Mouse (Mus musculus) ES-E14 (cell line): ENCODE results near the gene Wnt1. TPM values are rescaled to one million over a fixed set of nuclear protein-coding genes. Genes with fewer than 3 reads are reported as not detected.

Experiments used
- DNase-seq: peaks from one replicate; pipeline ENCODE4 v3.0.0-alpha.2; 2013; ENCODE audit warnings: low read depth, low spot score
- H3K27ac ChIP-seq: 2 replicates; pipeline ENCODE4 v1.5.1; 2012; ENCODE audit warnings: low read depth, mild to moderate bottlenecking, low read length, moderate library complexity, mixed read lengths; ENCODE audit not compliant: poor library complexity, insufficient read depth, severe bottlenecking
- H3K36me3 ChIP-seq: 2 replicates; pipeline ENCODE4 v1.6.1; 2012; ENCODE audit warnings: mild to moderate bottlenecking, low read length, moderate library complexity, mixed read lengths; ENCODE audit not compliant: control insufficient read depth, poor library complexity, insufficient read depth, severe bottlenecking
- H3K4me1 ChIP-seq, 2 experiments: fragments of 150-350 bp in 1 of 2; sonication (generic) in 1 of 2; 2 replicates each; pipeline ENCODE4 v1.6.1; 2012; ENCODE audit warnings: low read length in 2 of 2, mild to moderate bottlenecking in 1 of 2, mixed read lengths in 1 of 2; ENCODE audit not compliant: control insufficient read depth in 2 of 2, insufficient read depth in 2 of 2, poor library complexity in 1 of 2
- H3K4me3 ChIP-seq, 2 experiments: fragments of 150-350 bp in 1 of 2; sonication (generic) in 1 of 2; 2 replicates each; pipeline ENCODE4 v1.5.1; 2012; ENCODE audit warnings: low read length in 2 of 2, low read depth in 1 of 2, mild to moderate bottlenecking in 1 of 2, mixed read lengths in 1 of 2; ENCODE audit not compliant: insufficient read depth in 1 of 2, poor library complexity in 1 of 2, severe bottlenecking in 1 of 2
- H3K9ac ChIP-seq: 2 replicates; pipeline ENCODE4 v1.6.1; 2012; ENCODE audit warnings: low read depth, mild to moderate bottlenecking, low read length, mixed read lengths; ENCODE audit not compliant: poor library complexity, insufficient read depth, severe bottlenecking
- H3K9me3 ChIP-seq: fragments of 150-350 bp; sonication (generic); 2 replicates; pipeline ENCODE4 v1.6.1; 2012; ENCODE audit warnings: low read depth, mild to moderate bottlenecking, low read length; ENCODE audit not compliant: control insufficient read depth, insufficient read depth
- CHD2 ChIP-seq: IDR thresholded peaks from 2 replicates; pipeline ENCODE4 v1.6.1; 2014; ENCODE audit warnings: mild to moderate bottlenecking, low read depth, low read length, inconsistent platforms
- HCFC1 ChIP-seq: IDR thresholded peaks from 2 replicates; pipeline ENCODE4 v1.6.1; 2012; ENCODE audit warnings: low read length, inconsistent platforms, borderline replicate concordance; ENCODE audit not compliant: insufficient read depth
- MAFK ChIP-seq: IDR thresholded peaks from 2 replicates; pipeline ENCODE4 v1.6.1; 2014; ENCODE audit warnings: mild to moderate bottlenecking, low read depth, low read length, inconsistent platforms; ENCODE audit not compliant: insufficient read depth
- ZC3H11A ChIP-seq: IDR thresholded peaks from 2 replicates; pipeline ENCODE4 v1.6.1; 2012; ENCODE audit warnings: low read depth, mild to moderate bottlenecking, inconsistent platforms, low read length, borderline replicate concordance
- ZNF384 ChIP-seq: IDR thresholded peaks from 2 replicates; pipeline ENCODE4 v1.6.1; 2012; ENCODE audit warnings: low read depth, low read length, inconsistent platforms
- in situ Hi-C, 2 experiments: fragments of 600-800 bp; cut with MboI; formaldehyde crosslinking; loops; one replicate each; pipeline ENCODE4 v1.15.1; 2025; ENCODE audit warnings: low sequenced_read_pairs in 2 of 2, inconsistent platforms in 1 of 2; ENCODE audit not compliant: unreplicated experiment in 2 of 2
- total RNA-seq: library from RNA; depleted of rRNA; stranded (reverse); fragments of 300-350 nt; gene quantifications from 2 replicates; pipeline ENCODE4 v1.2.3, GENCODE M21; 2012

The Wnt1 gene
- total RNA-seq, 1 experiment = not detected

DNA sequence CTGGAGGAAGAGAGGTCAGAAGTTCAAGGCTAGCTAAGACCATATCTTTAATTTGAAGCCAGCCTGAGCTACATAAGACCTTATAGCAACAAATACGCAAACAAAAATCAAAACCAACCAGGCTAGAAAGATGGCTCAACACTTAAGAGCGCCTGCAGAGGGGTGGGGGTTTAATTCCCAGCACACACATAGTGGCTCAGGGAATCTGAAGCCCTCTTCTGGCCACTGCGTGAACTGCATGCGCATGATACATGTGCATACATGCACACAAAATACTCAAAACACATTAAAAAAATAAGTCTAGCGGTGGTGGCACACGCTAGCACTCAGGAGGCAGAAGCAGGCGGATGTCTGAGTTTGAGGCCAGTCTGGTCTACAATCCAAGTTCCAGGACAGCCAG lies 3.9 kb upstream of the Wnt1 start:
- H3K4me3 ChIP-seq = no peak overlapping the region
- H3K27ac ChIP-seq = no peak overlapping the region
- no peaks in the 10 kb centered on the region for H3K36me3 ChIP-seq
- no peak overlapping the region for H3K9ac ChIP-seq
- H3K9me3 ChIP-seq = no peaks in the 10 kb centered on the region
- no peak for DNase-seq
- H3K4me1 ChIP-seq = peaks cover 0 to 11% of the 10 kb centered on the region in 2 experiments; a peak in 1 of 4 replicates
- TF ChIP-seq CHD2 (no peak), HCFC1 (no peak), MAFK (no peak), ZC3H11A (no peak), ZNF384 (no peak)
- in situ Hi-C loops = loop anchor here in 1 of 2 experiments (25.0 kb wide), 1 partner anchor 302 kb away; the partner anchor contains the start of genes C1ql4 and Dnajc22

DNA sequence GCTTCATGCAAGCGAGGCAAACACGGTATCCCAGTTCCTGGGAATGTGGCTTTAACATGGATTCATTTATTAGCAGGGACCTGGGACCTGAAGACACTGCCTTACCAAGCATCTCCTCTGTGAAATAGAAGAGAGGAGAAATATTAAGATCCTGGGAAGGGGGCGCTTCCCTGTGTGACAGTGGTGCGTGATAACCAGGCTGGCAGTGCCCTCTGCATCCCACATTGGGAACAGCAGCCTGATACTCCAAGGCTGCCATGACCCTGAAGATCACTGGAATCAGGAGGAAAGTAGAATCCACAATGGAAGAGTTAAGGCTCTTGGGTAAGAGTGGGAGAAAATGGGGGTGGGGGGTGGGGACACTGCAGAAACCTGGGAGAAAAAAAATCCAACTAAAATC lies 1.7 kb upstream of the Wnt1 start:
- Histone ChIP-seq H3K4me3 (no peak overlapping the region), H3K27ac (no peak overlapping the region), H3K36me3 (no peaks in the 10 kb centered on the region), H3K9me3 (no peaks in the 10 kb centered on the region), H3K4me1 (peaks cover 0 to 21% of the 10 kb centered on the region in 2 experiments; a peak in 1 of 4 replicates), H3K9ac (no peak overlapping the region)
- no peak for DNase-seq
- TF ChIP-seq ZC3H11A = no peak
- TF ChIP-seq MAFK = no peak
- no peak for TF ChIP-seq ZNF384
- no peak for TF ChIP-seq CHD2
- TF ChIP-seq HCFC1 = no peak
- in situ Hi-C loops = loop anchor here in 1 of 2 experiments (25.0 kb wide), 1 partner anchor 299 kb away; the partner anchor contains the start of genes C1ql4 and Dnajc22

DNA sequence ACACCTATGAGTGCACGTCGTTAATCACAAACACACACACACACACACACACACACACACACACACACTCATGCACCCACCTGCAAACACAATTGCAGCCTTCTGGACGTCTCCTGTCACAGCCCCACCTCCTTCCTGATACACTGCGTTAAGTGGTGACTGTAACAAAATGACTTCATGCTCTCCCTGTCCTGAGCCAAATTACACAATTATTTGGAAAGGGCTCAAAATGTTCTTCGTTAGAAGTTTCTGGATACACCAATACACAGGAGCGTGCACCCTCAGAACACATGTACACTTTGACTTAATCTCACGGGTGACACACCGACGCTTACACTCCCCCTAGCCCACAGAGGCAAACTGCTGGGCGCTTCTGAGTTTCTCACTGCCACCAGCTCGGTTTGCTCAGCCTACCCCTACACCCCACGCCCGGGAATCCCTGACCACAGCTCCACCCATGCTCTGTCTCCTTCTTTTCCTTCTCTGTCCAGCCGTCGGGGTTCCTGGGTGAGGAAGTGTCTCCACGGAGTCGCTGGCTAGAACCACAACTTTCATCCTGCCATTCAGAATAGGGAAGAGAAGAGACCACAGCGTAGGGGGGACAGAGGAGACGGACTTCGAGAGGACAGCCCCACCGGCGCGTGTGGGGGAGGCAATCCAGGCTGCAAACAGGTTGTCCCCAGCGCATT lies 541 bp upstream of the Wnt1 start:
- Histone ChIP-seq H3K9me3 (no peaks in the 10 kb centered on the region), H3K36me3 (no peaks in the 10 kb centered on the region), H3K4me3 (peak overlapping the region in 1 of 2 experiments; percentile 22; a peak in 1 of 4 replicates), H3K9ac (no peak overlapping the region), H3K4me1 (peaks cover 0 to 24% of the 10 kb centered on the region in 2 experiments; a peak in 1 of 4 replicates), H3K27ac (no peak overlapping the region)
- TF ChIP-seq CHD2 = no peak
- TF ChIP-seq HCFC1 = no peak
- no peak for TF ChIP-seq ZNF384
- in situ Hi-C loops = loop anchor here in 1 of 2 experiments (25.0 kb wide), 1 partner anchor 298 kb away; the partner anchor contains the start of genes C1ql4 and Dnajc22
- no peak for DNase-seq

DNA sequence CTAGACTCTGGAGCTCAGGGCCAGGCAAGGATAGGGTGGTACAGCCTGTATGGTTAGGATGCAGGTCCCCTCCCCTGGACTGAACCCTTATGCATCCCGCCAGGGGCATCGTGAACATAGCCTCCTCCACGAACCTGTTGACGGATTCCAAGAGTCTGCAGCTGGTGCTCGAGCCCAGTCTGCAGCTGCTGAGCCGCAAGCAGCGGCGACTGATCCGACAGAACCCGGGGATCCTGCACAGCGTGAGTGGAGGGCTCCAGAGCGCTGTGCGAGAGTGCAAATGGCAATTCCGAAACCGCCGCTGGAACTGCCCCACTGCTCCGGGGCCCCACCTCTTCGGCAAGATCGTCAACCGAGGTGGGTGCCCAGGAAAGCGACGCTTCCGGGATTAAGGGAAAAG lies 1.1 kb downstream of the Wnt1 start:
- Histone ChIP-seq H3K9ac (no peak overlapping the region), H3K27ac (no peak overlapping the region), H3K4me1 (peaks cover 0 to 26% of the 10 kb centered on the region in 2 experiments; a peak in 1 of 4 replicates), H3K36me3 (no peaks in the 10 kb centered on the region), H3K4me3 (no peak overlapping the region; a peak in 1 of 4 replicates), H3K9me3 (no peaks in the 10 kb centered on the region)
- TF ChIP-seq MAFK = no peak
- TF ChIP-seq ZC3H11A = no peak
- no peak for TF ChIP-seq CHD2
- in situ Hi-C loops = loop anchor here in 1 of 2 experiments (25.0 kb wide), 1 partner anchor 297 kb away; the partner anchor contains the start of genes C1ql4 and Dnajc22
- no peak for DNase-seq
